Mouse (Mus musculus) cerebellum, adult 2 months (tissue): ENCODE results near the gene Gm11060. TPM values are rescaled to one million over a fixed set of nuclear protein-coding genes. Genes with fewer than 3 reads are reported as not detected.

Source experiments
- DNase-seq, 2 experiments: peaks; one replicate each; pipeline ENCODE4 v3.0.0; 2021
- H3K27ac ChIP-seq: fragments of 200-500 bp; 2 replicates; pipeline ENCODE4 v1.5.1; 2012; ENCODE audit warnings: low read length, control low read depth, inconsistent platforms; ENCODE audit not compliant: insufficient read depth
- H3K27me3 ChIP-seq: fragments of 200-500 bp; 2 replicates; pipeline ENCODE4 v1.6.1; 2012; ENCODE audit warnings: inconsistent platforms, mild to moderate bottlenecking, low read length, moderate library complexity; ENCODE audit not compliant: control insufficient read depth, insufficient read depth
- H3K4me1 ChIP-seq: fragments of 200-500 bp; 2 replicates; pipeline ENCODE4 v1.6.1; 2011; ENCODE audit warnings: low read length; ENCODE audit not compliant: control insufficient read depth, insufficient read depth
- H3K4me3 ChIP-seq: fragments of 200-500 bp; replicated peaks from 2 replicates; pipeline ENCODE3; 2011; ENCODE audit warnings: mild to moderate bottlenecking, low read depth, low read length, control low read depth; ENCODE audit not compliant: insufficient read depth
- CTCF ChIP-seq: fragments of 200-500 bp; IDR thresholded peaks from 2 replicates; pipeline ENCODE4 v1.5.1; 2011; ENCODE audit warnings: low read depth, mild to moderate bottlenecking, control low read depth, low read length, moderate library complexity, borderline replicate concordance; ENCODE audit not compliant: insufficient read depth
- POLR2A ChIP-seq: fragments of 200-500 bp; IDR thresholded peaks from 2 replicates; pipeline ENCODE4 v1.6.1; 2011; ENCODE audit warnings: low read length, control low read depth, borderline replicate concordance; ENCODE audit not compliant: insufficient read depth
- WGBS: fragments of 180-500 bp; shearing (Covaris S2); methylation state at CpG from one replicate; pipeline ENCODE4 v1.1.7; 2018; 5-methylcytosine and 5-hydroxymethylcytosine counted together
- polyA plus RNA-seq: library from polyadenylated mRNA; depleted of rRNA; stranded (reverse); fragments of >200 nt; gene quantifications from 2 replicates; pipeline ENCODE4 v1.2.3, GENCODE M21; 2012

Gm11060 gene
- polyA plus RNA-seq, 1 experiment: not detected

DNA sequence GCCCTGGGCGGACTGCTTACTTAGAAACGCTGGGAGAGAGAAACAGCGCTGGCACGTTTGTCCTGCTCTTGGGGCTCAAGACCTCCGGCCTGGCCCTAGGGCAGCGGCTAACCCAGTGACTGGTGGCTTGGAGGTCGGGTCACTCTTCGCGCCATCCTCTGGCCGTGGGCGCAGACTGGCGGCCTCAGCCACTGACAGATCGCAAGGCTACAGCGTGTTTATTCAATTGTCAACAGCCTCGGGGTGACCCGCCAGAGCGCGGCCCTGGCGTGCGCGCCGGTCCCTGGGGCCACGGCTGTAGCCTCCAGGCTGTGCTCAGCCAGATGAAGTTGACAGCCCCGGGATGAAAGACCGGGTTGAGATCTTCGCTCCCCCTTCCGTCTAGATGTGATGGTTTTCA lies 31.1 kb downstream of the Gm11060 start:
- DNase-seq: no peak
- Histone ChIP-seq H3K27me3 (peaks cover 18% of the 10 kb centered on the region; the same call in 1 of the 2 replicates), H3K27ac (no peak overlapping the region), H3K4me3 (no peak overlapping the region), H3K4me1 (no peaks in the 10 kb centered on the region)
- 2% methylated on average over 27 of the region's 27 CpGs for WGBS
- TF ChIP-seq CTCF (no peak), POLR2A (no peak)

DNA sequence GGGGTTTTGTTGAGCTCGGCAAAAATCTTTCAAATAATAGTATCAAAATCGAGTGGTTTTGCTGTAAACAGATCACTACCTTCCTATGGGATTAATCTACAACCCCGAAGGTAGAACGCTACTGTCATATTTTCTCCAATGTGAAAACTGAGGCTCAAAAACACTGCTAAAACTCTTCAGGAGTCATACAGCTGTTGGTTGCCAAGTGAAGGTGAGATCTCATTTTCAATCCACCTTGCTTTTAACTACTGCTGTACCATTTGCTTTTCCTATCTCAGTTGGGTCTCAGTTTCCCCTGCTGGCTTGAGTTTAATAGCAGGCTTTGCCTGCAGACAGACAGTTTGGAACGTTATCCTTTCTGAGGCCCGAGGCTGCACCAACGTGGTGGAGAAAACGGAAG lies 31.6 kb downstream of the Gm11060 start:
- 7% methylated on average over 8 of the region's 8 CpGs for WGBS
- Histone ChIP-seq H3K27me3 (peaks cover 20% of the 10 kb centered on the region; the same call in 1 of the 2 replicates), H3K4me3 (no peak overlapping the region), H3K4me1 (no peaks in the 10 kb centered on the region; the same call in 1 of the 2 replicates), H3K27ac (no peak overlapping the region)
- DNase-seq: no peak
- TF ChIP-seq POLR2A: no peak
- no peak for TF ChIP-seq CTCF

DNA sequence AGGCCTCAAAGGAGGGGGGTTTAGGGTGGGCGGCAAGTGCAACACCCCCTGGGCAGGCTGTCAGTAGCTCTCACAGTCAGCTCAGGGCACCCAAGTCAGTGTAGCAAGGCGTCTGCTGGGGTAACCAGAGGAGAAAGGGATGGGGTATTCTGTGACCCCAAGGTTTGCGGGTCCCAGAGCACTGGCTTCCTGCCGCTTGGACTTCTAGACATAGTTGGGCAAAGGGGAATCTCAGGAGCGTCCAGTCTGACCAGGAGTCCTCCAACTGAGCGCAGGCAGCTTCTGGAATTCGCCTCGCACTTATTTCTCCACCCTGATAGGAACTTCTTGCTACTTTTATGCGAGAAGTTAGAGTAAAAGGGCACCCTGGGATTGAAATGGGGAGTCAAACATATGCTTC lies 32.1 kb downstream of the Gm11060 start:
- H3K4me1 ChIP-seq: no peaks in the 10 kb centered on the region; the same call in 1 of the 2 replicates

DNA sequence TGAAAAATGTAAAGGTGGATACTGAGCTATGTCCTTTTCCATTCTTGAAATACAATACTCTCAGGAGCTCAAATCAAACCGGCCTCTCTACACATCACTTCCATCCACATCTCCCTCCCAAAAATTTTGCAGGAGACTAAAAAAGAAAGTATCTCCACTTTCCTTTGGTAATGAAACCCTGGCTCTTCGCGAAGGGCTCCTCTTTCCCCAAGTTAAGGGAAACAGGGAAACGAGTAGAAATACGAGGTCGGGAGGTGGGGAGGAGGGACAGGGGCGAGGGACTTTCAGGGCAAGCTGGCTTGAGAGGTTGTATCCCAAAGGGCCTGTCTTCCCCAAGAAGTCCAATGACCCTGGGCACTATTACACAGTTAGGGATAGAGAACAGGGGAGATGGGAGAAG lies 32.6 kb downstream of the Gm11060 start:
- WGBS: 3% methylated on average over 7 of the region's 7 CpGs
- TF ChIP-seq POLR2A (no peak), CTCF (no peak)

More for the DNA sequence above, 32.1 kb downstream of the Gm11060 start:
- H3K27me3 ChIP-seq: peaks cover 22% of the 10 kb centered on the region; the same call in 1 of the 2 replicates
- 3% methylated on average over 9 of the region's 9 CpGs for WGBS
- no peak overlapping the region for H3K4me3 ChIP-seq
- H3K27ac ChIP-seq: no peak overlapping the region
- no peak for TF ChIP-seq CTCF
- no peak for TF ChIP-seq POLR2A
- no peak for DNase-seq

DNA sequence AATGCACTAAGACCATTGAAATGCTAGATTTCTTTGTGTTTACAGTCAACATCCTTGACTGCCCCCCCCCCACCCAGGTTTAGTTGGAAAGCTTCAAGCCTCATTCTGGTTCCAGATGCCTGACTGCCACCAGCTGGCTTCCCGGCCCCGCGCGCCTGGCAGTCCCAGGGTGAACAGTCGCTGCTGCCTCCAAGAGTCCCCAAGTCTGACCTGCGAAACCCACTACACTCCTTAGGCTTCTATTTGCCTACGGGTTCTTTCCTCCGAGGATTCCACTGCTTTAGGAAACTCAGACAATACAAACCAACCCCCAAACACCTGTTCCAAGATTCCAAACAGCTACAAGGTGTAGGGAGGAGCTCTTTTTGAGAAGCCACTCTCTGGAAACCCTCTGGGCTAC lies 33.4 kb downstream of the Gm11060 start:
- peaks cover 24% of the 10 kb centered on the region; the same call in 1 of the 2 replicates for H3K27me3 ChIP-seq
- WGBS: 2% methylated on average over 8 of the region's 8 CpGs
- no peak for TF ChIP-seq POLR2A
- TF ChIP-seq CTCF: no peak
- no peaks in the 10 kb centered on the region; the same call in 1 of the 2 replicates for H3K4me1 ChIP-seq
- H3K27ac ChIP-seq: no peak overlapping the region
- no peak for DNase-seq
- H3K4me3 ChIP-seq: no peak overlapping the region

More for the DNA sequence above, 32.6 kb downstream of the Gm11060 start:
- Histone ChIP-seq H3K4me1 (no peaks in the 10 kb centered on the region; the same call in 1 of the 2 replicates), H3K4me3 (no peak overlapping the region), H3K27ac (no peak overlapping the region), H3K27me3 (peaks cover 22% of the 10 kb centered on the region; the same call in 1 of the 2 replicates)
- DNase-seq: no peak

DNA sequence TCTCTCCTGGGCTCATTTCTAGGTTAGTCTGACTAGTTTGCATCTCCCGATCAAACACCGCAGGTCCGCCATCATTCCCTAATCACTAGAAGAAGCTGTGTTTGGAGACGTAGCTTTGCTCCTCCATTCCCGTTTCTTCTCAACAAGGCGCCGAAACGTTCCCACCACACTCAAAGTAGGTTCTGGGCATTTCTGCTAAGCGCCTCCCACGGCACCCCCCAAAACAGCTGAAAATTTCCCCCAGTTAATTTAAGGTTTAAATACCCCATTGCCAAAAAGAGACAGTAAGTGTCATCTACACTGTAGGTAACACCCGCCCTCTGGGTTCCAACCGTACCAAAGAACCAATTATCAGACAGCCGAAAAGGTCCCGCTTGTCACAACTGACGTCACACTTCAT lies 33.8 kb downstream of the Gm11060 start:
- Histone ChIP-seq H3K27me3 (peaks cover 25% of the 10 kb centered on the region; the same call in 1 of the 2 replicates), H3K4me1 (no peaks in the 10 kb centered on the region; the same call in 1 of the 2 replicates), H3K4me3 (no peak overlapping the region), H3K27ac (no peak overlapping the region)
- DNase-seq: no peak
- WGBS: 6% methylated on average over 15 of the region's 15 CpGs
- TF ChIP-seq CTCF: no peak
- no peak for TF ChIP-seq POLR2A

DNA sequence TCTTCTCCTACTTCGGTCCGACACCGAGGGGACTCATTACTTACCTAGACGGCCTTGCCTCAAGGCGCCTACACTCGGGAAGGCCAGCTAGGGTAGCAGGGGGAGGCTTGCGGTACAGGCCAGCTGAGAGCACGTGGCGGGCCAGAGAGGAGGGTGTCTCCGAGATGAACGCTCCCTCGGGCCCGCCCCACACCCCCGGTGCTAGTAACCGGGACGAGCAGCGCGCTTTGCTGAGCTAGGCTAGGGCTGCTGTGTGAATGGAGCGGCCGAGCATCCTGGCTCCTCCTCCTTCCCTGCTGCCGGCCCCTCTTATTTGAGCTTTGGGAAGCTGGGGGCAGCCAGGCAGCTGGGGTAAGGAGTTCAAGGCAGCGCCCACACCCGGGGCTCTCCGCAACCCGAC lies 34.5 kb downstream of the Gm11060 start, which contains the start of gene Wt1:
Gene Wt1 (plus strand): TSS at position 251 of the 400 bp plus-strand sequence.
- no peak for DNase-seq
- no peaks in the 10 kb centered on the region; the same call in 1 of the 2 replicates for H3K4me1 ChIP-seq
- TF ChIP-seq POLR2A (no peak), CTCF (no peak)
- H3K27me3 ChIP-seq: peaks cover 29% of the 10 kb centered on the region; the same call in 1 of the 2 replicates
- H3K27ac ChIP-seq: no peak within 1 kb of the TSS
- WGBS: 2% methylated on average over 22 of the region's 25 CpGs
- H3K4me3 ChIP-seq: no peak within 1 kb of the TSS

DNA sequence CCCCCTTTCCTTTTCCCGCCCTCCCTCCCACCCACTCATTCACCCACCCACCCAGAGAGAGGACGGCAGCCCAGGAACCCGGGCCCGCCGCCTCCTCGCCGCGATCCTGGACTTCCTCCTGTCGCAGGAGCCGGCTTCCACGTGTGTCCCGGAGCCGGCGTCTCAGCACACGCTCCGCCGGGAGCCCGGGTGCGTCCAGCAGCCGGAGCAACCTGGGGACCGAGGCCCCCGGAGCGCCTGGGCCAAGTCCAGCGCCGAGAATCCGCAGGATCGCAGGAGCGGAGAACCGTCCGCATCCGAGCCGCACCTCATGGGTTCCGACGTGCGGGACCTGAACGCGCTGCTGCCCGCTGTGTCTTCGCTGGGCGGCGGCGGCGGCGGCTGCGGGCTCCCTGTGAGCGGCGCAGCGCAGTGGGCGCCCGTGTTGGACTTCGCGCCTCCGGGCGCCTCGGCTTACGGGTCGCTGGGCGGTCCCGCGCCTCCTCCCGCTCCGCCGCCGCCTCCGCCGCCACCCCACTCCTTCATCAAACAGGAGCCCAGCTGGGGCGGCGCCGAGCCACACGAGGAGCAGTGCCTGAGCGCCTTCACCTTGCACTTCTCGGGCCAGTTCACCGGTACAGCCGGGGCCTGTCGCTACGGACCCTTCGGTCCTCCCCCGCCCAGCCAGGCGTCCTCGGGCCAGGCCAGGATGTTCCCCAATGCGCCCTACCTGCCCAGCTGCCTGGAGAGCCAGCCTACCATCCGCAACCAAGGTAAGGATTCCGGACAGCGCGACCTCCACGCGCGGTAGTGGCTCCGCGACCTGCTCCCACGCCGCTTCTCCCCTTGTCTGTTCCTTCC lies 35.1 kb downstream of the Gm11060 start:
- H3K27me3 ChIP-seq: peaks cover 30% of the 10 kb centered on the region; the same call in 1 of the 2 replicates
- H3K4me1 ChIP-seq: no peaks in the 10 kb centered on the region; the same call in 1 of the 2 replicates
- TF ChIP-seq CTCF: no peak
- no peak for TF ChIP-seq POLR2A
- no peak for DNase-seq
- no peak overlapping the region for H3K27ac ChIP-seq
- WGBS: 2% methylated on average over 80 of the region's 92 CpGs
- H3K4me3 ChIP-seq: no peak overlapping the region
